Mouse (Mus musculus) cerebellum, adult 2 months (tissue): ENCODE measurements around the gene Ugt1a9. TPM values are rescaled to one million over a fixed set of nuclear protein-coding genes. Genes with fewer than 3 reads are reported as not detected.

Experiments
- DNase-seq, 2 experiments: peaks; one replicate each; pipeline ENCODE4 v3.0.0; 2021
- H3K27ac ChIP-seq: fragments of 200-500 bp; 2 replicates; pipeline ENCODE4 v1.5.1; 2012; ENCODE audit warnings: low read length, control low read depth, inconsistent platforms; ENCODE audit not compliant: insufficient read depth
- H3K27me3 ChIP-seq: fragments of 200-500 bp; 2 replicates; pipeline ENCODE4 v1.6.1; 2012; ENCODE audit warnings: inconsistent platforms, mild to moderate bottlenecking, low read length, moderate library complexity; ENCODE audit not compliant: control insufficient read depth, insufficient read depth
- H3K4me1 ChIP-seq: fragments of 200-500 bp; 2 replicates; pipeline ENCODE4 v1.6.1; 2011; ENCODE audit warnings: low read length; ENCODE audit not compliant: control insufficient read depth, insufficient read depth
- H3K4me3 ChIP-seq: fragments of 200-500 bp; replicated peaks from 2 replicates; pipeline ENCODE3; 2011; ENCODE audit warnings: mild to moderate bottlenecking, low read depth, low read length, control low read depth; ENCODE audit not compliant: insufficient read depth
- CTCF ChIP-seq: fragments of 200-500 bp; IDR thresholded peaks from 2 replicates; pipeline ENCODE4 v1.5.1; 2011; ENCODE audit warnings: low read depth, mild to moderate bottlenecking, control low read depth, low read length, moderate library complexity, borderline replicate concordance; ENCODE audit not compliant: insufficient read depth
- POLR2A ChIP-seq: fragments of 200-500 bp; IDR thresholded peaks from 2 replicates; pipeline ENCODE4 v1.6.1; 2011; ENCODE audit warnings: low read length, control low read depth, borderline replicate concordance; ENCODE audit not compliant: insufficient read depth
- WGBS: fragments of 180-500 bp; shearing (Covaris S2); methylation state at CpG from one replicate; pipeline ENCODE4 v1.1.7; 2018; 5-methylcytosine and 5-hydroxymethylcytosine counted together
- polyA plus RNA-seq: library from polyadenylated mRNA; depleted of rRNA; stranded (reverse); fragments of >200 nt; gene quantifications from 2 replicates; pipeline ENCODE4 v1.2.3, GENCODE M21; 2012

Gene Ugt1a9
- polyA plus RNA-seq, 1 experiment: not detected

- TF ChIP-seq CTCF (no peak), POLR2A (no peak)
- H3K27ac ChIP-seq: no peak overlapping the region
- no peak for DNase-seq
- 56% methylated on average over 4 of the region's 4 CpGs for WGBS
- no peaks in the 10 kb centered on the region for H3K27me3 ChIP-seq
- H3K4me1 ChIP-seq: no peaks in the 10 kb centered on the region
- no peak overlapping the region for H3K4me3 ChIP-seq
These were observed 178.1 kb downstream of the Ugt1a9 start for GRCm38 (mm10) chr1:88248658-88249057.

GRCm38 (mm10) chr1:88249596-88249995, 179.0 kb downstream of the Ugt1a9 start:
- Histone ChIP-seq H3K27ac (no peak overlapping the region), H3K4me3 (no peak overlapping the region), H3K27me3 (no peaks in the 10 kb centered on the region), H3K4me1 (no peaks in the 10 kb centered on the region)
- 74% methylated on average over 7 of the region's 7 CpGs for WGBS
- no peak for DNase-seq
- no peak for TF ChIP-seq CTCF

GRCm38 (mm10) chr1:88250023-88250422, 179.4 kb downstream of the Ugt1a9 start:
- Histone ChIP-seq H3K27me3 (no peaks in the 10 kb centered on the region), H3K4me3 (no peak overlapping the region), H3K27ac (no peak overlapping the region), H3K4me1 (peaks cover 3% of the 10 kb centered on the region; the same call in 1 of the 2 replicates)
- no peak for DNase-seq
- WGBS: 74% methylated on average over 5 of the region's 5 CpGs
- no peak for TF ChIP-seq POLR2A
- no peak for TF ChIP-seq CTCF

GRCm38 (mm10) chr1:88253106-88253505, 182.5 kb downstream of the Ugt1a9 start:
- no peak overlapping the region for H3K4me3 ChIP-seq
- 75% methylated on average over 8 of the region's 8 CpGs for WGBS
- no peak for DNase-seq
- H3K27me3 ChIP-seq: no peaks in the 10 kb centered on the region
- peaks cover 19% of the 10 kb centered on the region for H3K4me1 ChIP-seq
- no peak overlapping the region for H3K27ac ChIP-seq
- no peak for TF ChIP-seq POLR2A
- TF ChIP-seq CTCF: no peak

GRCm38 (mm10) chr1:88253540-88253939, 182.9 kb downstream of the Ugt1a9 start:
- TF ChIP-seq CTCF: no peak
- TF ChIP-seq POLR2A: no peak
- H3K4me1 ChIP-seq: peaks cover 21% of the 10 kb centered on the region
- DNase-seq: no peak
- no peak overlapping the region for H3K27ac ChIP-seq
- H3K4me3 ChIP-seq: no peak overlapping the region
- H3K27me3 ChIP-seq: no peaks in the 10 kb centered on the region
- WGBS: 73% methylated on average over 6 of the region's 6 CpGs

- 47% methylated on average over 12 of the region's 12 CpGs for WGBS
- TF ChIP-seq POLR2A: no peak
- TF ChIP-seq CTCF: no peak
- Histone ChIP-seq H3K4me1 (peaks cover 30% of the 10 kb centered on the region), H3K4me3 (no peak overlapping the region), H3K27me3 (no peaks in the 10 kb centered on the region), H3K27ac (no peak overlapping the region)
- no peak for DNase-seq
These were observed 184.3 kb downstream of the Ugt1a9 start for GRCm38 (mm10) chr1:88254793-88255465.

- TF ChIP-seq CTCF (no peak), POLR2A (no peak)
- no peaks in the 10 kb centered on the region for H3K27me3 ChIP-seq
These were observed 184.9 kb downstream of the Ugt1a9 start for GRCm38 (mm10) chr1:88255466-88255857.

GRCm38 (mm10) chr1:88255989-88256754, 185.6 kb downstream of the Ugt1a9 start:
- no peak for DNase-seq

More at GRCm38 (mm10) chr1:88255466-88255857, 184.9 kb downstream of the Ugt1a9 start:
- 49% methylated on average over 2 of the region's 2 CpGs for WGBS
- H3K27ac ChIP-seq: no peak overlapping the region
- no peak for DNase-seq
- peaks cover 30% of the 10 kb centered on the region for H3K4me1 ChIP-seq
- no peak overlapping the region for H3K4me3 ChIP-seq

More at GRCm38 (mm10) chr1:88255989-88256754, 185.6 kb downstream of the Ugt1a9 start:
- no peaks in the 10 kb centered on the region for H3K27me3 ChIP-seq
- no peak overlapping the region for H3K27ac ChIP-seq
- H3K4me3 ChIP-seq: no peak overlapping the region
- peaks cover 30% of the 10 kb centered on the region for H3K4me1 ChIP-seq
- TF ChIP-seq CTCF (no peak), POLR2A (no peak)
- WGBS: 62% methylated on average over 13 of the region's 13 CpGs
